Mouse (Mus musculus): ENCODE measurements around the gene Ccdc167. TPM values are rescaled to one million over a fixed set of nuclear protein-coding genes. Genes with fewer than 3 reads are reported as not detected.

The Ccdc167 gene
- 11.9 TPM for polyA plus RNA-seq (2012; fragmentation: generic; extraction: Trizol)
- long read RNA-seq, experiment 1, full-length matches to known transcripts = 21 of 25 reads
- long read RNA-seq, experiment 1, partial matches to known transcripts = 1 of 25 reads
- long read RNA-seq, experiment 1, other reads (novel, unspliced or antisense) = 3 of 25 reads
- long read RNA-seq, experiment 2, full-length matches to known transcripts = 4 of 5 reads
- long read RNA-seq, experiment 2, partial matches to known transcripts = 1 of 5 reads
- long read RNA-seq, experiment 2, other reads (novel, unspliced or antisense) = 0 of 5 reads

DNA sequence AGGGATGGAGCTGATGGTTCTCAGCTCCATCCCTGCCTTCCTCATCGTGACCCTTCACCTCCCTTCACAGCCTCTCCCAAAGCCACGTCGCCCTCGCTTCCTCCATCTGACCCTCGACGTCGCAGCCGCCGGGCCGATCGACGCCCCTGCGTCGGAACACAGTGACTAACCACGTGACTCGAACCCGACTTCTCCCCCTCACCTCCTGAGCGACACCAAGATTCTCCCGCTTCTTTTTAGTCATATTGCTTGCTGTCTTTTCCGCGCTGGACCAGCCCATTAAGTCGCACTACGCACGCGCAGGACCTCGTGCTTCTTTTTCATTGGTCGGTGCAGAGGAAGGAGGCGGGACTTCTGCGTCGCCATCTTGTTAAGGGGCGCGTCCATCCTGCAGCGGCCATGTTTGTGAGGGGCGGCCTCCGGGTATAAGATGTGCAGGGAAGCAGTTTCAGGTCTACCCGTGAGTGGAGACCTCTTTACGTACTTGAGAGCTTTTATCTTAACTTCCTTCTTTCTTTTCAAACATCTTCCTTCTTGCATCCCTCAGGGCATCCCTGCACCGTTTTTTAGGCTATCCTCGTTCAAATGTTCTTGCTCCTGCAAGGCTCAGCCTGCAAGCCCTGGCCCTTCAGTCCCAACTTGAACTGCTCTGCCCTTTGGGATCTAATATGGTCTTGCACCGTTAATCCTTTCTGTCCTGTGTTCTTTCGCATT lies at the start of gene Ccdc167:
Gene Ccdc167 (minus strand): TSS at position 313 of the 714 bp plus-strand sequence.
- Histone ChIP-seq H3K79me2 (ENCODE audit: control insufficient read depth, insufficient read depth) (peaks cover 26% of the 10 kb centered on the region), H3K4me3 (ENCODE audit: insufficient read depth, poor library complexity, severe bottlenecking) (peak within 1 kb of the TSS; percentile 40), H3K36me3 (ENCODE audit: control insufficient read depth, insufficient read depth) (no peaks in the 10 kb centered on the region), H3K27me3 (ENCODE audit: control insufficient read depth, insufficient read depth, insufficient read length) (no peaks in the 10 kb centered on the region), H3K79me3 (ENCODE audit: low read depth) (peaks cover 6% of the 10 kb centered on the region), H3ac (ENCODE audit: control insufficient read depth, insufficient read length, low read depth) (peak within 1 kb of the TSS; percentile 60)
- no peak for TF ChIP-seq CEBPB (IDR thresholded peaks at IDR 0.05; ENCODE audit: low read depth)
- peak; percentile 74 for TF ChIP-seq USF1 (IDR thresholded peaks at IDR 0.05; ENCODE audit: low read depth)
- TF ChIP-seq MAX (IDR thresholded peaks at IDR 0.05) = peak; percentile 98

DNA sequence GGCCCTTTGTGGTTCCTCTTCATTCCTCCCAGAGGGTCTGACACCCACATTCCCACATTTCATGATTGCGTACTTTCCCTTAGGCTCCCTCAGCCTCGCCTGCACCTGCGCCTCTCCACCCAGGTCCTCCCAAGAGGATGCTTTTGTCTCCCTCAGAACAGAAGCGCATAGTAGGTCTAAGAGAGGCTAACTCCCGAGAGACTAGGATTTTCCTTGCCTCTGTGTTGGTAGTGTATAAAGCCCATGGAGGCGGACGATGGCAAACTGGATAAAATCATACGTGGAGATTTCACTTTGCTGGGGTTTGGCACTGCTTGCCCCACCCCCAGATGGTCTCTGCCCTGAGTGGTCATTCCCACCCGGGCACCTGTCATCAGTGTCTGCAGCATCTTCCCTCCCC lies 48.5 kb upstream of the Ccdc167 start:
- no peak overlapping the region for H3ac ChIP-seq (ENCODE audit: control insufficient read depth, insufficient read length, low read depth)
- H3K79me2 ChIP-seq (ENCODE audit: control insufficient read depth, insufficient read depth) = no peaks in the 10 kb centered on the region
- TF ChIP-seq USF1 (IDR thresholded peaks at IDR 0.05; ENCODE audit: low read depth) = no peak
- no peak for TF ChIP-seq FOSL1 (IDR thresholded peaks at IDR 0.05; ENCODE audit: insufficient read depth, low read length, poor library complexity, severe bottlenecking)
- TF ChIP-seq MYOG (IDR thresholded peaks at IDR 0.05; ENCODE audit: control insufficient read depth, extremely low read depth, insufficient read length) = no peak
- H3K27me3 ChIP-seq (ENCODE audit: control insufficient read depth, insufficient read depth, insufficient read length) = peaks cover 22% of the 10 kb centered on the region
- H3K36me3 ChIP-seq (ENCODE audit: control insufficient read depth, insufficient read depth) = no peaks in the 10 kb centered on the region
- H3K4me3 ChIP-seq (ENCODE audit: insufficient read depth, poor library complexity, severe bottlenecking) = no peak overlapping the region
- H3K79me3 ChIP-seq (ENCODE audit: low read depth) = no peaks in the 10 kb centered on the region

DNA sequence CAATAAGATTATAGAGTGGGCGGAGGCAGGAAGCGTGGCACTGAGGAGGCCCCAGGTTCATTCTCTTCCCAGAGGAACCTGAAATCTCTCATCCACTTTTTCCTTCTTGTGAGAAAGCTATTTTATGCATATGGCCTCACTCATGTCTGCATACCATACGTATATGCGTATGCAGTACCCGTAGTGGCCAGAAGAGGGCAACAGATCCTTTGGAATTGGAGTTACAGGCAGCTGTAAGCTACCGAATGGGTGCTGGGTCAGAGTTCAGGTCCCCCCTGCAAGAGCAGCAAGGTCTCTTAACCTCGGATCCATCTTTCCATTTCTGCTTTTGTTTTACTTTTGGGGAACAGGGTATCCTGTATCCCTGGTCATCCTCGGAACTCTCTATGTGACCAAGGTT lies 45.7 kb upstream of the Ccdc167 start:
- Histone ChIP-seq H3K36me3 (ENCODE audit: control insufficient read depth, insufficient read depth) (no peaks in the 10 kb centered on the region), H3K4me3 (ENCODE audit: insufficient read depth, poor library complexity, severe bottlenecking) (no peak overlapping the region), H3ac (ENCODE audit: control insufficient read depth, insufficient read length, low read depth) (no peak overlapping the region), H3K79me2 (ENCODE audit: control insufficient read depth, insufficient read depth) (no peaks in the 10 kb centered on the region), H3K27me3 (ENCODE audit: control insufficient read depth, insufficient read depth, insufficient read length) (peaks cover 22% of the 10 kb centered on the region), H3K79me3 (ENCODE audit: low read depth) (no peaks in the 10 kb centered on the region)
- peak; percentile 39 for TF ChIP-seq CTCF (IDR thresholded peaks at IDR 0.05; ENCODE audit: control insufficient read depth, insufficient read depth, insufficient read length)
- TF ChIP-seq MAX (IDR thresholded peaks at IDR 0.05) = no peak

DNA sequence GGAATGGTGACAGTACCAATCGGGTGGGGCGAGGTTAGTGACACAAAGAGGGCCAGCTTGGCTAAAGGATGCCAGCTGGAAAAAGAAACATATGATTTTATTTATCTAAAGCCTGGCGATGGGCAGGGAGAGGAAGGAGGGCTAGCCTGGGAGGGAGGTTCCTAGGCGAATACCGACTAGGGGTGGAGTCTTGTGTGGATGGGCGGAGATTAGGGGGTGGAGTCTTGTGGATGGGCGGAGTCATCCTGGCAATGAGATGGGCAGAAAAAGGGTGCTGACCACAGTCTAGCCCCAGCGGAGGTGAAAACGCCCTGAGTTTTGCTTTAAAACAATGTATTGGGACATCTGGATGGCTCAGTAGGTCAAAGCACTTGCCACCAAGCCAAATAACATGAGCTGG lies 45.1 kb upstream of the Ccdc167 start:
- H3K4me3 ChIP-seq (ENCODE audit: insufficient read depth, poor library complexity, severe bottlenecking) = no peak overlapping the region
- no peak overlapping the region for H3ac ChIP-seq (ENCODE audit: control insufficient read depth, insufficient read length, low read depth)
- no peaks in the 10 kb centered on the region for H3K36me3 ChIP-seq (ENCODE audit: control insufficient read depth, insufficient read depth)
- TF ChIP-seq FOSL1 (IDR thresholded peaks at IDR 0.05; ENCODE audit: insufficient read depth, low read length, poor library complexity, severe bottlenecking) (no peak), USF1 (IDR thresholded peaks at IDR 0.05; ENCODE audit: low read depth) (no peak), MYOG (IDR thresholded peaks at IDR 0.05; ENCODE audit: control insufficient read depth, extremely low read depth, insufficient read length) (no peak), CTCF (IDR thresholded peaks at IDR 0.05; ENCODE audit: control insufficient read depth, insufficient read depth, insufficient read length) (no peak), MAX (IDR thresholded peaks at IDR 0.05) (no peak), CEBPB (IDR thresholded peaks at IDR 0.05; ENCODE audit: low read depth) (no peak), MYOD1 (IDR thresholded peaks at IDR 0.05; ENCODE audit: control insufficient read depth, insufficient read length, low read depth) (no peak)
- H3K79me3 ChIP-seq (ENCODE audit: low read depth) = no peaks in the 10 kb centered on the region
- H3K79me2 ChIP-seq (ENCODE audit: control insufficient read depth, insufficient read depth) = no peaks in the 10 kb centered on the region
- H3K27me3 ChIP-seq (ENCODE audit: control insufficient read depth, insufficient read depth, insufficient read length) = peaks cover 22% of the 10 kb centered on the region

DNA sequence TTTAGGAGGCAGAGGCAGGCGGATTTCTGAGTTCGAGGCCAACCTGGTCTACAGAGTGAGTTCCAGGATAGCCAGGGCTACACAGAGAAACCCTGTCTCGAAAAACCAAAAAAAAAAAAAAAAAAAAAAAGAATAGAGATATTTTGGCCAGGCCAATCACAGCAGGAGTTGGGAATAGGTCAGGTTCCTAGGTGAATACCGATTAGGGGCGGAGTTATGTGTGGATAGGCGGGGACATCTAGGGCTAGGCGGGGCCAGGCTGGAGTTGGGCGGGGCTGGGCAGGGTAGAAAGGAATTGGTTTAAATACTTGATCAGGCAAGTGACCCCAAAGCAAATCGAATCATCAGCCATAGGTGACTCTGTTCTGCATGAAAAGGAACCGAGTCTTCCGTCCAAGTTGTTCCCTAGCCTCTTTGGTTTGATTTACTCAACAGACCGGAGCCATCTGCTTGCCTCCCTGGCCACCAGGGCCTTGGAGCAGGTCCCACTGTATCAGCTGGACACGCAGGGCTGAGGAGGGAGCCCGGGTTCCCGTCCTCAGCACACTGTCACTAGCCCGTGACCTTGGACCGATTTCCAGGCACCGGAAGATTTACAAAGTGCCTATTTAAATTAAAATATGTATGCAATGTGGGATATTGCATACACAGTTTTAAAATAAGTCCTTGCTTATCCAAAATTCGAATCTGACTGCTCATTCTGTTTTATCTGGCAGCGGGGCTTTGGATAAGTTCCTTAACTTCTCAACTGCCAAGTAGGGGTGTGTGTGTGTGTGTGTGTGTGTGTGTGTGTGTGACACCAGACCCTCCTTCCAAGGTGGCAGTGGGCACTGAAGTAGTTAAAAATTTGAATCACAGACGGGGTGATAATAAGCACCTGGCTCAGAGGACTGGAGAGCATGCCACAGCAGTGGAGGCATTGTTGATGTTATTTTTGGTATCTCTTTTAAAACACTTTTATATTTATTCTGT lies 43.8 kb upstream of the Ccdc167 start:
- Histone ChIP-seq H3K79me2 (ENCODE audit: control insufficient read depth, insufficient read depth) (no peaks in the 10 kb centered on the region), H3K79me3 (ENCODE audit: low read depth) (no peaks in the 10 kb centered on the region), H3K36me3 (ENCODE audit: control insufficient read depth, insufficient read depth) (no peaks in the 10 kb centered on the region), H3ac (ENCODE audit: control insufficient read depth, insufficient read length, low read depth) (no peak overlapping the region), H3K4me3 (ENCODE audit: insufficient read depth, poor library complexity, severe bottlenecking) (no peak overlapping the region), H3K27me3 (ENCODE audit: control insufficient read depth, insufficient read depth, insufficient read length) (peaks cover 21% of the 10 kb centered on the region)
- TF ChIP-seq CTCF (IDR thresholded peaks at IDR 0.05; ENCODE audit: control insufficient read depth, insufficient read depth, insufficient read length) = no peak
- no peak for TF ChIP-seq MAX (IDR thresholded peaks at IDR 0.05)

DNA sequence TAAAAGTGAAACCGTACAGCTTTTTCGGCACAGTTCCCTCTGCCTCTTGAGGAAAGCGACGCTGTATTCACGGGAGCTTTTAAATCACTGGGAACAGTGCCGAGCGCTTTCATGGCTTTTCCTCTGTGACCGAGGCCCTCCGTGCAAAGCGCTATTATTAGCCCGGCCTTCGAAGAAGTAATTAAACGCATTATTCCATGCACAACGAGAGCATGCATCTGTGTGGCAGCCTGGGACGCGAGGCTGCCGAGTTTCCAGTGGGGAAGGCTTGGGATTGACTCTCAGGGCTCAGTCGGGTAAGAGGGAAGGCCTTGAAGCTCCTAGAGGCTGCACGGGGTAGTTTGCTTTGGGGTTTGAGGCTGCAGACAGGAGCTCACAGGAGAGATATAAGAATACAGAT lies 43.1 kb upstream of the Ccdc167 start:
- H3K36me3 ChIP-seq (ENCODE audit: control insufficient read depth, insufficient read depth) = no peaks in the 10 kb centered on the region
- no peaks in the 10 kb centered on the region for H3K79me3 ChIP-seq (ENCODE audit: low read depth)
- H3K4me3 ChIP-seq (ENCODE audit: insufficient read depth, poor library complexity, severe bottlenecking) = no peak overlapping the region
- H3ac ChIP-seq (ENCODE audit: control insufficient read depth, insufficient read length, low read depth) = no peak overlapping the region
- H3K27me3 ChIP-seq (ENCODE audit: control insufficient read depth, insufficient read depth, insufficient read length) = peaks cover 13% of the 10 kb centered on the region
- TF ChIP-seq MAX (IDR thresholded peaks at IDR 0.05) (no peak), MYOD1 (IDR thresholded peaks at IDR 0.05; ENCODE audit: control insufficient read depth, insufficient read length, low read depth) (no peak)
- H3K79me2 ChIP-seq (ENCODE audit: control insufficient read depth, insufficient read depth) = no peaks in the 10 kb centered on the region

Measured in C2C12 (cell line).